Mouse (Mus musculus): ENCODE data around the gene Baiap2.

Gene Baiap2

GRCm38 (mm10) chr11:119920668-119921067 is 21.9 kb upstream of the Baiap2 start:
- DNase-seq (ENCODE audit: low spot score): no peak

DNA sequence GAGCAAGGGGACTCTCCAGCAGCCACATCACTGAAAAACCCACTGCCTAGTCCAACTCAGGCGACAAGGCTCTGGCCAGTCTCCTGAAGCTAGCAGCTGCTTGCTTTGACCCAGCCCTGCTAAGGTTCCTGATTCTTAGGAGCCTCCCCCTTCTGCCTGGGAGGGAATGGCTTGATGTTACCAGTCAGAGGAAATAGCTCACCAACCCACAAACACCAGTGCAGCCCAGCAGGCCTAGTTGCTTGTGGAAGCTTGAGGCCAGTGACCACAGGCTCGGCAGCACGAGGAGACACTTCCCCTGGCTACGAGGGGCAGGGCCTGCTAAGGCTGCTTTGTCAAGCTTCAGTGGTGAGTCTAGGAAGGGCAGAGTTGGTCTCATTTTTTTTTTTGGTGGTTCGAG is 17.4 kb upstream of the Baiap2 start:
- no peak for DNase-seq (ENCODE audit: low spot score)

- DNase-seq (ENCODE audit: low spot score): no peak
These were observed 15.8 kb upstream of the Baiap2 start for GRCm38 (mm10) chr11:119926762-119927161.

DNA sequence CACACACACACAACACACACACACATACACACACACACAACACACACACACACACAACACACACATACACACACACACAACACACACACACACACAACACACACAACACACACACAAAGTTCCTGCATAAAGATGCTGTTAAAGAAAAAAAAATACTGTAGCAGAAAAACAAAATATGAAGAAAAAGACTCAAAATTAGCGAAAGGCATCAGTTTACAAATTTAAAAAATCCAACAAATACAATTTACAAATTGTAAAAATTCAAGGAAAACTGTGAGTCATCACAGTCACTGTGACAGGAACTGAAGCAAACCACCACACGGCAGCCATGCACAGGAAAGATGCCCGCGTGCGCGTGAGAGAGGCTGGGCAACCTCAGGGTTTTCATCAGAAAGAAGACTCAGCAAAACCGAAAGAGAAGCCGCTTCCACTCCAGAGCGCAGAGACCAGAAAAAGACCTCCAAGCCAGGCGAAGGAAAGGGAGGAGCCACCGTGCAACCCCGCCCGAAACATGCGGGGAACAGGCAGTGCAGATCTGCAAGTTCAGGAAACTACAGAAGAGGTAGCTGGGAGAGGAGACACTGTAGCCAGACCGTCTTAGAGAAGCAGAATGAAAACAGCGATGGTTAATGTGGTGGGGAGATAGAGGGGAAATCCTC is 14.4 kb upstream of the Baiap2 start:
- no peak for DNase-seq (ENCODE audit: low spot score)

DNA sequence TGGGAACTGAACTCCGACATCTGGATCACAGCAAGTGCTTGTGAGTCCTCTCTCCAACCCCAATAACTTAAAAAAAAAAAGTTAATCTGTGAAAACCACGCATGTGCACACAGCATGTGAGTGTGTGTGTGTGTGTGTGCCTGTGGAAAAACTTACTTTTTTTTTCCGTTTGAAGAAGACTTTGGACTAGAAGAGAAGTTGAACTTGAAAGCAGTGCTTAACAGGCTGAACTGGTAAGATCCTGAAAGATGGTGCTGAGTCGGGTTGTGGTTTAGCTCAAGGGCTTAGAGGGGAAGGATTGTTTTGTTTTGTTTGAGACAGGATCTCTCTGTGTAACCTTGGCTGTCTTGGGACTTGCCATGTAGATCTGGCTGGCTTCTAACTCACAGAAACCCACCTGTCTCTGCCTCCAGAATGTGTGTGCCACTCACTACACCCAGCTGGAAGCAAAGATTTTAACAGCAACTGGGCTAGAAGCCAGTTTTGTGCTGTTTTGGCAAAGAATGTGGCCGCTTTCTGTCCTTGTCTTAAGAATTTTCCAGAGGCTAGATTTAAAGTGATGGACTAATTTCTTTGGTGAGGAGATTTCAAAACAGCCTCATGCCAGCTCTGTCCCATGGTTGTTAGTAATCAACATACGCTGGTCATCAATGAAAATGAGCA is 12.8 kb upstream of the Baiap2 start:
- DNase-seq (ENCODE audit: low spot score): no peak

GRCm38 (mm10) chr11:119931809-119932208 is 10.8 kb upstream of the Baiap2 start:
- DNase-seq (ENCODE audit: low spot score): no peak

GRCm38 (mm10) chr11:119933142-119933541 is 9.4 kb upstream of the Baiap2 start:
- no peak for DNase-seq (ENCODE audit: low spot score)

- DNase-seq (ENCODE audit: low spot score): no peak
These were observed 8.6 kb upstream of the Baiap2 start for GRCm38 (mm10) chr11:119933819-119934583.

DNA sequence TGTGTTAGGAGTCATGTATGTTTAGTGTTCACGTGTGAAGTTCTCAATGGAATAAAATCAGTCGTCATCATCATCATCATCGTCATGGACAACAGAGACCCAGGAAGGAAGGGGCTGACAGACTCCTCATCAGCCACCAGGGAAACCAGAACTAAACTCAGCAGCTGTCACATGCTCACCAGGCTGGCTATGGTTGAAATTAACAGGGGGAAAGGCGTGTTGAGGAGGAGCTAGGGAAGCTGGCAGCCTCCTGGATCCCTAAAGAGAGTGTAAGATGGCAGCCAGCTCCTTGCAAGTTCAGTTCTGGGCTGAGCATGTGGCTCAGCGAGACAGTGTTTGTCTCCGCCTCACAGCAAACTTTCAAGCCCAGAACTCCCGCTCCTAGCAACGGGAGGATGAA is 7.8 kb upstream of the Baiap2 start:
- no peak for DNase-seq (ENCODE audit: low spot score)

DNA sequence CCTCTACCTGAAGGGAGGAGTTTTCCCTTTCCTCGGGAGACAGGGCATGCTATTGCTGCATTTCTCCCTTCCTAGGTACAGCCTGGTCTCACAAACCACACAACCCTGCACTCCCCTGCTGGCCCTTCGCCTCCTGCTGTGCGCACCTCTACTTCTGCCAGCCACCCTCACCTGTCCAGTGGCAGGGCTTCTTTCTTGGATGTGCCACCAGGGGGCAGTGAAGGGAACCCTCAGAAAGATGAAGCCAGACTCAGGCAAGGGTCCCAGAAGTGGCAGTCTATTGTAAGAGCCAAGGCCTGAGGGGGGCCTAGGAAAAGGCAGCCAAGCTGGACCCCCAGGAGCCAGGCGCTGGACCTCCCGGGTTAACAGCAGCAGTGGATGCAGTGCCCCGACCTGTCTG is 7.1 kb upstream of the Baiap2 start:
- peak; percentile 72 for DNase-seq (ENCODE audit: low spot score)

DNA sequence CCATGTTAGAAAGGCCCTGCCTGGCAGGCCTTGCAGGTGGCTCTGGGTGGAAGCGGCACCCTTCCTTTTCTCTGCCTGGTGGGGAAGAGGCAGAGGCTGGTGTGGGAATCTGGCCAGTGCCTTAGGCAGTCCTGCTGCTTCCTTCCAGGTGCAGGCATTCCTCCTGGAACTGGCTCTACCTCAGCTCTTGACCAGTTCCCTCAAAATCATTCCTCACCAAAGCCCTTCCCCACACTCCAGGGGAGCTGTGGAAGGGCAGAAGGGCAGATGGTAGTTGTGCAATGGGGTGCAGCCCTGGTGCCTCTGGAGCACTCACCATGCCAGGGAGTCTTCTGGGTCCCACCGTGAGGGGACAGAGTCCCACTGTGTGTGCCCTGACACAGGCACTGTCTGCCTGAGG is 6.1 kb upstream of the Baiap2 start:
- no peak for DNase-seq (ENCODE audit: low spot score)

DNA sequence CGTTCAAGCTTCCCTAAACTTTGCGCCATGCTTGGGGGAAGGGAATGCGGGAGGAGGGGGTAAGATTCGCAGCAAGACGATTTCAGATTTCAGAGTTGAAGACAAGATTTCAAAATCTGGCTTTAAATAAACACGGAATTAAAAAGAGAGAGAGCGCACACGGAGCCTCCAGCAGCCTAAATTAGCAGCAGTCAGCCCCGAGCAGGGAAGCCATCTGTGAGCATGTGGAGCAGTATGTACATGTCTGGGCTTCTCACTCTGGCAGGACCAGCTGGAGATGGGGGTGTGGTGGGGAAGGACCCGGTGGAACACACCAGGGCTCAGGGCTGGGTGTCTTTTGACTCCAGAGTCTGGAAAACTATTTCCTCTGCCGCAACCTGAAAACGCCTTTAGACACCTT is 5.3 kb upstream of the Baiap2 start:
- no peak for DNase-seq (ENCODE audit: low spot score)

DNA sequence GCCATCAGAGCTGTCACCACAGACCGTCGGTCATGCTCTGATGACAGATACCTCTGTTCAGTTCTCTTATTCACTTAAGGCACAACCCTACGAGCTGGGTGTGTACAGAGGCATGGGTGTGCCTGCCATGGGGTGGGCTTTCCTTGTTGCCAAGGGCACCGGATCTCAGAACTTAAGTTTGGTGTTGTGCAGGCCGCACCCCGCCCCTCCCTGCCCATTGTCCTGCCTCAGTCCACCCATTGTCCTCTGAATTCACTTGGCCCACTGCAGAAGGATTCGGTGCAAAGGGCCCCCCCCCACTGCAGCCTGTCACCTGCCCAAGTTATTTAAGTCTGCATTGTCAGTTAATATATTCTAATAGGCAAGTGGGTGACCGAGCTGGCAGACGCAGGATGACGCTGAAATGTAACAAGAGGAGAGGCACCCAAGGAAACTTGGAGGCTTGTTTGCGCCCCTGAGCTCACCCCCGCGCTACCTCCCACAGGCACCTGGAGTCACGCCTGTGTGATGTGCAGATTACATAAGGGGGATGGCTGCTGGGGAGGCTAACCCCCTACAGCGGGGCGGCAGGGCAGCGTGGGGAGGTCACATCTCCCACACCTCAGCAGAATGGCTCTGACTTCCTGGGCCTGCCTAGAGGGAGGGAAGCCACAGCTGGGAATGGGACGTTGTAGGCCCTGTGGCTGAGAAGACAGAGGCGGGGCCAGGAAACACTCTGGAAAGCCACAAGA is 4.6 kb upstream of the Baiap2 start:
- no peak for DNase-seq (ENCODE audit: low spot score)

DNA sequence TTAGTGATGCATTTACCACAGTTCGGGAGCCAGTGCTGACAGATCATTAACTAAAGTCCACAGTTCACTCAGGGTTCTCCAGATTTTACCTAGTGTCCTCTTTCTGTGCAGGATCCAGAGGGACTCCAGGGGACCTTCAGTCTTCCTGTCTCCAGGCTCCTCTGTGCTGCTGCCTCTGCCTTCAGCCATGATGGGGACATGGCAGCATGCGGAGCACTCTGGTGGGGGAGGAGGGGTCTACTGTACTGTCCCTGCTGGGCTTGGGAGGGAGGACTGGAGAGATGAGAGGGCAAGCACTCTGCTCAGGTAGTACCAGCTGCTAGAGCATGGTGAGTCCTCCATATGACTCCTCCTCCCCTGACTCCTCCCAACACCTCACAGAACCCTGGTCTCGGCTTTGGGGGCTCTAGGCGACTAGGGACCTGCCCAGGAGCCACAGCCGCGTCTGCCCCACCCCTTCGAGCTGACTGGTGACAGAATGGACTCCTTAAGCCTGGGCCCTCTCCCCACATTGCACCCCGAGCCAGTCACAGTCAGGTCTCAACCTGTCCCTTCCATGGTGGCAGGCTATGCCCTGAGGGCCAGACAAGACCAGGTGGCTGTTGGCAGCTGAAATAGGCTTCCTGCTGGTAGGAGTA is 3.4 kb upstream of the Baiap2 start:
- no peak for DNase-seq (ENCODE audit: low spot score)

DNA sequence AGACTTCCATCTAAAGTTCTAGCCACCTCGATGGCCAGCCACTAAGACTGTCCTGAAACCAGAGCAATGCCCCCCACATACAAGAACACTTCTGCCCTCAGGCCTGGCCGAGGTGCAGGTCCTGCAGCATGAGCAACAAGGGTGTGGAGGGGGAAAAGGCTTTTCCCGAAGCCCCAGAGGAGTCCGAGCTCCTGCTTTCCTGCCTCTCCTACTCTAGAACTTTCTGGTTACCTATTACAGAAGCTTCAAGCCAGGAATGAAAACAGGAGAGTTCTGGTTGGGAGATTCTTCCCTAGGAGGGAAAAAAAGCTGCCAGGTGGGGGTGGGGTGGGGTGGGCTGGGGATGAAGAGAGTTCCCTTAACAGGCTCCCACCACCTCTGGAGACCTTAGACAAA is 2.9 kb upstream of the Baiap2 start:
- no peak for DNase-seq (ENCODE audit: low spot score)

DNA sequence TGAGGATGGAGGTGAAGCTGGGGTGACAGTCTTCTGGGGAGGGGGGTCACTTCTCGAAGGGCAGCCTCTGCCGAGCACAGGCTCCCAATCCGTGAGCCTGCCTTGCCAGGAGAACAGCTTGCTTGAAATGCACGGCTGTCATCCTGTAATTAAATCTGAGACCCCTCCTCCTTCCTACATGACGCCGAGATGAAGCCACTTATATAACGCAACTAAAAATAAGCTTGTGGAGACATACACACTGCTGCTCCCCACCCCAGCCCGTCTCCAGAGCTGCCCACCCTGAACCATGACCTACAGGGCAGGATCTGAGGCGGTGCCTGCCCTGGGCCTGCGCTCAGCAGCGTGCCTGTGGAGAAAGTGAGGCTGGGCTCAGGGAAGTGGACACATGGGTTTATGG is 2.4 kb upstream of the Baiap2 start:
- DNase-seq (ENCODE audit: low spot score): no peak

- no peak for DNase-seq (ENCODE audit: low spot score)
These were observed 769 bp upstream of the Baiap2 start for GRCm38 (mm10) chr11:119941794-119942193.

DNA sequence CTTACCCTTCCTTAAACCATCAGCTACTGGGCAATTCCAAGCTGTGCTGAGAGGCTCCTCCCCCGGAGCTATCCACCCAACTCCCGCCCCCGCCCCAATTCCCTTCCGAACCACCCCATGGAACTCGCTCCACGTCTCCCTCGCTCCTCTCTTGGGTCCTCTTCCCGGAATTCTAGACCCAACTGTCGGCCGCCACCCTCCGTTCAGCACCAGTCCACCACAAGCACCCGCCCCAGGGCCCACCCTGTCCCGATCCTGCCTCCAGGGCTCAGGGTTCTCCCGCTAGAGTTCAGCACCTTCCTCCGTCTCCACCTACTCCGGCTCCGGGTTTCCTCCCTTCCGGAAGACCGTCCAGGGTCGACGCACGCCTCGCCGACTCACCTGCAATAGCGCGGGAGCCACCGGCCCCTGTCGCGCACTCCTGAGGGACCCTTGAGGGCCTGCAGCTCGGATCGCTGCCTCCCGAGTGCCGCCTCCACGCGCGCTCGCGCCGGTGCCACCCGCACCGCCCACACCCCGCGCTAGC is 299 bp upstream of the Baiap2 start:
- DNase-seq (ENCODE audit: low spot score): no peak

DNA sequence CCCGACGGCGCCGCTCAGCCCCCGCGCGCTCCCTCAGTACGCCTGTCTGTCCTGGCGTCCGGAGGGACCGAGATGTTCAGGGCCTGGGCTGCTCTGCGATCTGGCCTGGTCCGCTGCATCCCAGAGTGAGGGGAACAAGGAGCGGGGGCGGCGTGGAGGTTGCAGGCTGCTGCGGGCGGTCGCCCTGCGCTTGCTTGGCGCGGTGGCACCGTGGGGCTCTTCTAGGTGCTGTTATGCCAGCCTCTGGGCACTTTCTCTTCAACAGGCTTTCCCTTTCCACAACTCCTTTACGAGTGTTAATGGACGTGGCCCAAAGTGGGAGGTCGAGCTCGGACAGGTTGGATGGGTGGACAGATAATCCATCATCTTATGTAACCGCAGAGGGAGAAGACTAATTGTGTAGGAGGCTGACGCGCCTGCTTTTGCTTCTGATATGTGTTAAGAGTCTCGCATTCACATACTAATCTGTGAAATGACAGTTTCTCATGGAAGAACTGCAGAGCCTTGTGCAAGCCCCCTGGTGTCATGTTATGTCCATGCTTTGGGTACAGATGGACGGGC is 945 bp downstream of the Baiap2 start:
- no peak for DNase-seq (ENCODE audit: low spot score)

- no peak for DNase-seq (ENCODE audit: low spot score)
These were observed 2.8 kb downstream of the Baiap2 start for GRCm38 (mm10) chr11:119945343-119945742.

GRCm38 (mm10) chr11:119947426-119947825 is 4.9 kb downstream of the Baiap2 start:
- DNase-seq (ENCODE audit: low spot score): no peak

- no peak for DNase-seq (ENCODE audit: low spot score)
These were observed 5.3 kb downstream of the Baiap2 start for GRCm38 (mm10) chr11:119947897-119948296.
